In genomic region chr1:127833714-127834113, GRCm38 (mm10) we compare ENCODE assay signal across 1 mouse cellular context.
TF ChIP-seq lines count a peak whose summit lies in the region.

No protein-coding gene starts in this region.

TF ChIP-seq in MEL, 35 proteins besides CTCF, POLR2A, EP300 and RAD21:
- TF ChIP-seq MXI1 (IDR thresholded peaks at IDR 0.05; ENCODE audit: low read depth, low read length), result 0 out of 2 replicates have a peak, but pooled peaks have one; percentile 32
- no peak for TF ChIP-seq MEF2A (IDR thresholded peaks at IDR 0.05; ENCODE audit: extremely low read depth, insufficient replicate concordance, low read depth, low read length, poor library complexity, severe bottlenecking)
- TF ChIP-seq JUND (IDR thresholded peaks at IDR 0.05; ENCODE audit: low read depth, low read length), result no peak
- no peak for TF ChIP-seq MYB (IDR thresholded peaks at IDR 0.05; ENCODE audit: low read depth, low read length)
- no peak for TF ChIP-seq MAX (IDR thresholded peaks at IDR 0.05; ENCODE audit: low read length)
- no peak for TF ChIP-seq NELFE (IDR thresholded peaks at IDR 0.05; ENCODE audit: low read depth, low read length)
- TF ChIP-seq BHLHE40 (IDR thresholded peaks at IDR 0.05; ENCODE audit: borderline replicate concordance, low read depth, low read length), result no peak
- TF ChIP-seq POLR2AphosphoS2 (IDR thresholded peaks at IDR 0.05; ENCODE audit: low read length), result no peak
- TF ChIP-seq MAZ (IDR thresholded peaks at IDR 0.05; ENCODE audit: low read depth, low read length), result no peak
- TF ChIP-seq NRF1 (IDR thresholded peaks at IDR 0.05; ENCODE audit: insufficient read depth, low read depth, low read length, poor library complexity, severe bottlenecking), result no peak
- TF ChIP-seq RCOR1 (IDR thresholded peaks at IDR 0.05; ENCODE audit: low read depth, low read length), result no peak
- no peak for TF ChIP-seq CHD2 (IDR thresholded peaks at IDR 0.05; ENCODE audit: low read length)
- 0 out of 2 replicates have a peak, but pooled peaks have one; percentile 5 for TF ChIP-seq GATA1 (IDR thresholded peaks at IDR 0.05; ENCODE audit: low read depth, low read length)
TF ChIP-seq in MEL: peak in this region for 2.
